Mouse (Mus musculus): ENCODE data around the gene Des. TPM values are rescaled to one million over a fixed set of nuclear protein-coding genes. Genes with fewer than 3 reads are reported as not detected.

Des gene
- total RNA-seq, 2 experiments from 2014 or later = 0.77 to 1.7 TPM

GRCm38 (mm10) chr1:75387929-75388897 is 28.1 kb downstream of the Des start:
- intact Hi-C loops (cut with DNase I) = loop anchor here (5.0 kb wide), 2 partner anchors 46 to 89 kb away; partner anchors contain the start of genes Chpf and Tmem198
- peak overlapping the region; percentile 96 for H3K27ac ChIP-seq

DNA sequence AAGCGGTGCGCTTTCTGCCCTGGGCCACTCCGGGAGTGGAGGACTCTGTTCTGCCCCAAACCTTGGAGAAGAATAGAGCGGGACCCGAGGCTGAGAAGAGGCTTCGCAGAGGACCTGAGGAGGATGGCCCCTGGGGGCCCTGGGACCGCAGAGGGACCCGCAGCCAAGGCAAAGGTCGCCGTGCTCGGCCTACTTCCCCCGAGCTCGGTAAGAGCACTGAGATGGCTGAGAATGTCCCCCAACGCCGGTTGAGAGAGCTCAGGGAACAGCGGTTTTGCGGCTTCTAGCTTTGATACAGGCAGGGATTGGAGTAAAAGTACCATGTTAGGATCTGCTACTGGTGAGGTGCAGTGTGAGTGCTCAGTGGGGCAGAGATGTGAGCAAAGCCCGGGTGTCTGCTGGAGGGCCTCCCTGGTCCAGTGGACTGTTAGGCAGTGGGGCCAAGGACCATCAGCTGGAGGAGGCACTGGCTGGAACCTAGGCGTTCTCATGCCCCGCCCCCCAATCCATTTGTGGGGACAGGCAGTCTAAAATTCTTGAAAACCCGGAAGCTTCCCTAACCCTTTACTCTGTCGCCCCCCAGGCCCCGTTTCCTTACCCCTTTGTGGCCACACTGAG is 28.9 kb downstream of the Des start:
- peak overlapping the region; percentile 96; the same call in 1 of the 2 replicates for H3K27ac ChIP-seq
- H3K4me3 ChIP-seq = peak overlapping the region; percentile 45
- intact Hi-C loops (cut with DNase I) = loop anchor here (5.0 kb wide), 2 partner anchors 47 to 88 kb away; partner anchors contain the start of genes Chpf and Tmem198
- DNase-seq (ENCODE audit: extremely low spot score in 1 of 2, low spot score in 2 of 2) = no peak
- no peak for TF ChIP-seq CTCF (IDR thresholded peaks at IDR 0.05)

More at GRCm38 (mm10) chr1:75387929-75388897, 28.1 kb downstream of the Des start:
- peak overlapping the region; percentile 45 for H3K4me3 ChIP-seq
- DNase-seq (ENCODE audit: extremely low spot score in 1 of 2, low spot score in 2 of 2) = peak in 1 of 2 experiments; percentile 30
- TF ChIP-seq CTCF (IDR thresholded peaks at IDR 0.05) = no peak; the same call in none of the 2 replicates

GRCm38 (mm10) chr1:75393139-75393538 is 33.0 kb downstream of the Des start:
- DNase-seq (ENCODE audit: extremely low spot score in 1 of 2, low spot score in 2 of 2) = peak in 1 of 2 experiments; percentile 64
- Histone ChIP-seq H3K4me3 (no peak overlapping the region), H3K27ac (peak overlapping the region; percentile 69)
- intact Hi-C loops (cut with DNase I) = no loop called here
- no peak for TF ChIP-seq CTCF (IDR thresholded peaks at IDR 0.05)

GRCm38 (mm10) chr1:75393846-75394245 is 33.7 kb downstream of the Des start:
- intact Hi-C loops (cut with DNase I) = no loop called here
- no peak for TF ChIP-seq CTCF (IDR thresholded peaks at IDR 0.05)
- DNase-seq (ENCODE audit: extremely low spot score in 1 of 2, low spot score in 2 of 2) = no peak
- peak overlapping the region; percentile 69; the same call in 1 of the 2 replicates for H3K27ac ChIP-seq
- H3K4me3 ChIP-seq = no peak overlapping the region

DNA sequence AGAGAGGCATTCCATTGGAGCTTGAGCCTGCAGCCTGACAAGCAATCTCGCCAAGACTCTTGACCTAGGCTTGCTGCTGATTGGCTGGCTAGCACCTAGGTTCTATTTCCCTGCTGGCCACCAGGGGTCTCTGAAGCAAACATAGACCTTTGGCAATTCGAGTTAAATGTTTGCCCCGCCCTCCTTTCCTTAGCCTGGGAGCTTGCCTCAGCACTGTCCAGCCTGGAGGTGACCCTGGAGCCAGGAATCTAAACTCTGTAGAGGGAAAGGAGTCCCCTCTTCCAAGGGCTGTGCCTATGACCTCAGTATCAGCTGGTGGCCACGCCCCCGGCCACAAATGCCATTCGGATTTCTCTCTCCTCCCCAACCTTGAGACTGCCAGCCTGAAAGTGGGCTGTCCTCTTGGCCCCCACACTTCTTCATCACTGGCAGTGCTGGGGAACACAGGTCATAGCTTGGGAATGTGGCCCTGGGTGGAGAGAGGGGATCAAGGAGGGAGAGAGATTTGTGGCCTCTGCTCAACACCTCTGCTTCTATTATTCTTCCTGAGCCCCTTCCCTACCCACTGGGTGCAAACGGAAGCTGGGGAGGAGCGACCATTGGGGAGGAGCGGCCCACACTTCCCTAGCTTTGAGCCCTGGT is 38.8 kb downstream of the Des start:
- Histone ChIP-seq H3K4me3 (no peak overlapping the region), H3K27ac (peak overlapping the region; percentile 36; the same call in 1 of the 2 replicates)
- peak; percentile 64 for TF ChIP-seq CTCF (IDR thresholded peaks at IDR 0.05)
- intact Hi-C loops (cut with DNase I) = no loop called here
- DNase-seq (ENCODE audit: extremely low spot score in 1 of 2, low spot score in 2 of 2) = peak in 1 of 2 experiments; percentile 40

DNA sequence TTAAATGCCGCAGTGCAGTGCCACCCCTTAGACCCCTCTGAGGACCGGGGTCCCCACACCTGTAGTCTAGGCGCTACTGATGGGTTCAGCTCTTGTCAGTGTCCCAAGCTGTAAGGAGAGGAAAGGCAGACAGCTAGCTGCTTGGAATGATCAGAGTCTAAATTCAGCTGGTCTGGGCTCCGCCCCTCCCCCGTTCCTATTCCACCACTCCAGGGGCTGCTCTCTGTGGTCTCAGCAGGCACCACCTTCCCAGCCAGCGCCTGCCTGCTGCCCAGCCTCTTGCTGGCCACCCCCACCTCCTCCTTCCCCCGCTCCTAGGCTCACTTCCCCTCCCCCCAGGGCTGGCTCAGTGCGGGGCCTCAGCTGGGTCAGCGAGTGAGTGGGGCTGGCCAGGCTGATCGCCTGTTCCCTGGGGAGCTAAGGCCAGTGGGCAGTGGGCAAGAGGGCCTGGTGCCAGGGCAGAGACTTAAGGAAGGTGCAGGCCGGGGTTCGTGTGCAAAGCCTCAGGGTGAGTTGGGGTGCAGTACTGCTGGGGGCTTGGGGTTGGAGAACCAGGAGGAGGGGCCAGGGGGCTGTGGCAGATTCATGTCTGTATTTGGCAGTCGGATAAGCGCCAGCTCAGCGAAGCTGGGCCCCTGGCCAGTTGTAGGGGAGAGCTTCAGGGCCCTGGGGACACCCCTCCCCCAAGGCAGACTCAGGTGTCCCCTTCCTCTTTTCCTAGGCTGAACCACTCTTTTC is 39.8 kb downstream of the Des start:
- Histone ChIP-seq H3K27ac (peak overlapping the region; percentile 36; the same call in 1 of the 2 replicates), H3K4me3 (peak overlapping the region; percentile 7; the same call in 1 of the 2 replicates)
- no peak for TF ChIP-seq CTCF (IDR thresholded peaks at IDR 0.05)
- DNase-seq (ENCODE audit: extremely low spot score in 1 of 2, low spot score in 2 of 2) = peak in 1 of 2 experiments; percentile 35
- intact Hi-C loops (cut with DNase I) = no loop called here

DNA sequence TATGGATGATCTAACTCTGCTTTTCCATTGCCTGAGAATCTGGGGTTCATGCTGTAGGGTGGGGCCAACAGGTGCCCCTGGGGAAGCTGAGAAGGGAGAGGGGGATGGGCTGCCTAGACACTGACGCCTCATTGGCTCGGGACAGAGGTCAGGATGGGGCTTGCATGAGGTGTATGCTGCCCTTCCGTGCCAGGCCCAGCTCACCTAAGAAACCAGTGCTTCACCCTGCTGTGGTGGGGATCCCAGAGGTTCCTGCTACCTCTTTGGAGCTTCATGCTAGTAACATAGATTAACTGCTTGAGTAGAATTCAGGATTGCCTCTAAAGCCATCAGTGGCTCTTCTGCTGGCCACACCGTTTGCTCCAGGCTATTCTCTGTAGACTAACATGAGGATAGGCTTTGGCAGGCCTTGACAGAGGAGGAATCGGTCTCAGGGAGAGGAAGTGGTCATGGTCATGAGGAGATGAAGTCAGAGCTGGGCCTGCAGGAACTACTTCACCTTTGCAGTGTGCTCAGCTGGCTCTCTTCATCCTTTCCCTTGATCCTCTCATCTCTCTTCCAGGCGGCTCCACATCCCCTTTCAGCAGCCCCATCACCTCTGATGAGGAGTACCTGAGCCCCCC is 40.5 kb downstream of the Des start:
- TF ChIP-seq CTCF (IDR thresholded peaks at IDR 0.05) = no peak
- no peak overlapping the region for H3K4me3 ChIP-seq
- DNase-seq (ENCODE audit: extremely low spot score in 1 of 2, low spot score in 2 of 2) = no peak
- H3K27ac ChIP-seq = no peak overlapping the region
- intact Hi-C loops (cut with DNase I) = no loop called here

DNA sequence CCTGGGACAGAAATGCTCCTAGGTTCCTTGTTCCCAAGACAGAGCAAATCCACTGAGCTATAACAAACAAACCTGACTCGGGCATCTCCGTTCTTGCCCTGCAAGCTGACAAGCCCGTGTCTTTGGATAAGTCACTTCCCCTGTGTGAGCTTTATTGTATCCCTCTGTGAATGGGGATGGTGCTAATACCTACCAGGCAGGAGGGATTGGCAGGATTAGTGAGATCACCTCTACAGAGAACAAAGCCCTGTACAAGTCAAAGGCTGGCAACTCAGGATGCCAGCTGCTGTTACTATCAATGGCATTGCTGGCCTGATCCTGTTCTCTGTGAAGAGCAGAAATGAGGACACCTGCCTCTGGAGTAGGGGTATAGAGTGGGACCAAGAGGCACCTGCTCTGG is 45.4 kb downstream of the Des start:
- no peak for TF ChIP-seq CTCF (IDR thresholded peaks at IDR 0.05)
- Histone ChIP-seq H3K4me3 (no peak overlapping the region), H3K27ac (no peak overlapping the region)
- intact Hi-C loops (cut with DNase I) = no loop called here
- DNase-seq (ENCODE audit: extremely low spot score in 1 of 2, low spot score in 2 of 2) = no peak

DNA sequence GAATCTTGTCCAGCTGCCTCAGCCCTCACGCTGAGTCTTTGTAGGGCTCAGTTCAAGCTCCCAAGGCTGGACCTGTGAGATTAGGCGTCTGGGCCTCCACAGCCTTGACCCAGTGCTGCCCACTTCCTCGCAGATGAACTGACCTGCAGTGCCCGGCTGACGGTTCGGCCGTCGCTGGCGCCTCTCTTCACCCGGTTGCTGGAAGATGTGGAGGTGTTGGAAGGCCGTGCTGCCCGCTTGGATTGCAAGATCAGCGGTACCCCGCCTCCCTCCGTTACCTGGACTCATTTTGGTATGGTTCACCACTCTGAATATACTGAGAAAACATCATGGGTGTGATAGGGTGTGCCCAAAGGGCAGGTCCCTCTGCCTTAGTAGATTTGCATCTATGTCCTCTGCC is 46.0 kb downstream of the Des start:
- no peak overlapping the region for H3K27ac ChIP-seq
- intact Hi-C loops (cut with DNase I) = no loop called here
- no peak for TF ChIP-seq CTCF (IDR thresholded peaks at IDR 0.05)
- no peak for DNase-seq (ENCODE audit: extremely low spot score in 1 of 2, low spot score in 2 of 2)
- no peak overlapping the region for H3K4me3 ChIP-seq

GRCm38 (mm10) chr1:75407056-75407455 is 46.9 kb downstream of the Des start:
- Histone ChIP-seq H3K4me3 (no peak overlapping the region), H3K27ac (no peak overlapping the region)
- DNase-seq (ENCODE audit: extremely low spot score in 1 of 2, low spot score in 2 of 2) = no peak
- intact Hi-C loops (cut with DNase I) = no loop called here
- TF ChIP-seq CTCF (IDR thresholded peaks at IDR 0.05) = no peak
